Mouse (Mus musculus) spleen, adult 2 months (tissue): ENCODE measurements at regions not wholly inside any gene's neighbourhood (a gene's known extent, or its start where the extent isn't known, plus 50 kb on each side); places are given as distances from the start of the nearest gene placed in this dataset.

ENCODE experiments used
- CTCF ChIP-seq: fragments of 200-500 bp; IDR thresholded peaks from 2 replicates; pipeline ENCODE4 v1.5.1; 2011; ENCODE audit warnings: mild to moderate bottlenecking, inconsistent platforms; ENCODE audit not compliant: insufficient read depth, insufficient read length, insufficient replicate concordance; ENCODE audit errors: extremely low read depth
- POLR2A ChIP-seq: fragments of 200-500 bp; IDR thresholded peaks from 2 replicates; pipeline ENCODE4 v1.6.1; 2011; ENCODE audit warnings: low read depth, low read length, inconsistent platforms

DNA sequence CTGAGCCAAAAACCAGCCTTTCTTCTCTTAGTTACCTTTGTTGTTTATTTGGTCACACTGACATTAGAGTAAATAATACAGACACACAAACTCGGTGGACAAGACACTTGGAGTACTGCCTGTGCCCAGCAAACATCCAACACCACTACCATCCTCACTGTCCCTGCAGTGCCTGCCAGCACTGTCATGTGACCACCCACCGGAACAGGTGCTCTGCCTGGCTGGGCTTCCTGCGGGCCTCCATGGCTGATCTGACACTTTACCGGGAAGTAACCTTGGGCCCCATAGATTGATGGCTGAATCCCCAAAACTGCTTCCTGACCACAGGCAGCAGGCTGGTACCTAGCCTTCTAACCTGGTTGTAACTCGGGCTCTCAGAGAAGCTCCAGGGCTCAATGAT lies 175.2 kb upstream of the Agap1 start:
- no peak for TF ChIP-seq POLR2A
- no peak for TF ChIP-seq CTCF
